15 mouse cellular contexts compared by ENCODE assay signal in genomic region chr4:107026451-107026850, GRCm38 (mm10). TPM values are rescaled to one million over a fixed set of nuclear protein-coding genes. Genes with fewer than 3 reads are reported as not detected.
A peak's percentile ranks its signal among the peaks of the same experiment; 100 is the strongest.
DNase-seq lines count a peak whose midpoint lies in the region; ATAC-seq and TF ChIP-seq lines count a peak whose summit lies in the region.
"Had no signal": no experiment of that assay in that cellular context is flagged by ENCODE, and none has a peak within 500 bp of the region (broad histone marks: within the 10 kb centered on the region; RNA-seq: fewer than 3 reads in every experiment).

No protein-coding gene starts in this region.

- no peaks in the 10 kb centered on the region for H3K9me3 ChIP-seq in neural tube, embryonic 13.5 days
- no peaks in the 10 kb centered on the region for H3K9me3 ChIP-seq in neural tube, embryonic 15.5 days (replicated peaks)
- H3K9me3 ChIP-seq in midbrain, postnatal 0 days (ENCODE audit: low read length) = no peaks in the 10 kb centered on the region

- TF ChIP-seq CTCF in midbrain, postnatal 0 days (IDR thresholded peaks at IDR 0.05) = no peak

- peaks cover 47% of the 10 kb centered on the region for H3K36me3 ChIP-seq in neural tube, embryonic 13.5 days
- peaks cover 4% of the 10 kb centered on the region; the same call in 1 of the 2 replicates for H3K36me3 ChIP-seq in neural tube, embryonic 15.5 days
- H3K36me3 ChIP-seq in midbrain, postnatal 0 days (ENCODE audit: insufficient read depth, low read length) = peaks cover 11% of the 10 kb centered on the region; the same call in 1 of the 2 replicates

- intact Hi-C loops in left cerebral cortex, postnatal 36 days (cut with DNase I) = no loop called here

- H3K27ac ChIP-seq in neural tube, embryonic 13.5 days (replicated peaks) = peak overlapping the region; percentile 9; the same call in 1 of the 2 replicates
- no peak overlapping the region for H3K27ac ChIP-seq in neural tube, embryonic 15.5 days (replicated peaks)
- H3K27ac ChIP-seq in midbrain, postnatal 0 days (ENCODE audit: low read depth, low read length) = peak overlapping the region; percentile 28; the same call in 1 of the 2 replicates

- ATAC-seq in neural tube, embryonic 13.5 days (ENCODE audit: low read depth) = no peak
- ATAC-seq in neural tube, embryonic 15.5 days (ENCODE audit: low FRiP score) = no peak
- ATAC-seq in midbrain, postnatal 0 days (ENCODE audit: low FRiP score) = no peak
- ATAC-seq: liver, postnatal 0 days had no signal

- no peak overlapping the region for H3K4me2 ChIP-seq in neural tube, embryonic 13.5 days
- no peak overlapping the region for H3K4me2 ChIP-seq in neural tube, embryonic 15.5 days
- no peak overlapping the region for H3K4me2 ChIP-seq in midbrain, postnatal 0 days (ENCODE audit: low read depth, low read length, poor library complexity, severe bottlenecking)

- H3K9ac ChIP-seq in neural tube, embryonic 13.5 days = 0 out of 2 replicates have a peak overlapping the region, but pooled peaks have one; percentile 13
- no peak overlapping the region for H3K9ac ChIP-seq in neural tube, embryonic 15.5 days (replicated peaks)
- H3K9ac ChIP-seq in midbrain, postnatal 0 days (replicated peaks; ENCODE audit: low read length, poor library complexity, severe bottlenecking) = no peak overlapping the region
- H3K9ac ChIP-seq: liver, postnatal 0 days had no signal

- 55% methylated on average over 8 of the region's 8 CpGs for WGBS in neural tube, embryonic 13.5 days
- 55% methylated on average over 8 of the region's 8 CpGs for WGBS in neural tube, embryonic 15.5 days
- WGBS in midbrain, postnatal 0 days = 52% methylated on average over 8 of the region's 8 CpGs

- peak; percentile 62 to 70 for DNase-seq in adrenal gland, adult (ENCODE audit: inconsistent age in 2 of 2, low spot score in 1 of 2)
- no peak for DNase-seq in adrenal gland, adult 8-10 months
- peak; percentile 12 for DNase-seq in heart, adult 8-10 months (ENCODE audit: low spot score)
- DNase-seq in heart, postnatal 4 days = no peak
- no peak for DNase-seq in midbrain, postnatal 0 days (ENCODE audit: low spot score)
- DNase-seq in left cerebral cortex, postnatal 36 days (ENCODE audit: low spot score in 2 of 2) = no peak
- DNase-seq: cerebellum, adult 8-10 months; embryo, embryonic 11 days; kidney, adult 11 months; kidney, postnatal 4 days; layer of hippocampus, postnatal 36 days; liver, postnatal 0 days; thymus, postnatal 14 days had no signal

- H3K27me3 ChIP-seq in neural tube, embryonic 13.5 days = no peaks in the 10 kb centered on the region
- H3K27me3 ChIP-seq in neural tube, embryonic 15.5 days (replicated peaks) = no peaks in the 10 kb centered on the region
- H3K27me3 ChIP-seq in midbrain, postnatal 0 days (ENCODE audit: insufficient read depth, low read length) = no peaks in the 10 kb centered on the region

- H3K4me1 ChIP-seq in neural tube, embryonic 13.5 days (replicated peaks) = peaks cover 53% of the 10 kb centered on the region
- H3K4me1 ChIP-seq in neural tube, embryonic 15.5 days = peaks cover 52% of the 10 kb centered on the region
- peaks cover 6% of the 10 kb centered on the region; the same call in 1 of the 2 replicates for H3K4me1 ChIP-seq in midbrain, postnatal 0 days (ENCODE audit: insufficient read depth, low read length)

- no peak overlapping the region for H3K4me3 ChIP-seq in neural tube, embryonic 13.5 days
- no peak overlapping the region for H3K4me3 ChIP-seq in neural tube, embryonic 15.5 days (replicated peaks)
- no peak overlapping the region for H3K4me3 ChIP-seq in midbrain, postnatal 0 days (ENCODE audit: low read depth, low read length)

RNA-seq across cellular contexts. Expression of gene Mrpl37, which starts 40.2 kb away (rescaled TPM):
- 100 to 1,000 TPM; 102 to 114 (median 112) TPM for total RNA-seq in adrenal gland, adult 8-10 months (2022)
- 100 to 1,000 TPM in 1 of 4 experiments, 10 to 100 TPM in 3; 93.9 to 102 (median 96.0) TPM for total RNA-seq in heart, adult 8-10 months (2022)
- 10 to 100 TPM; 80.9 to 83.6 TPM for total RNA-seq in heart, postnatal 4 days (2021)
- 76.9 and 80.9 TPM in 2 replicates for polyA plus RNA-seq in neural tube, embryonic 13.5 days (2015; fragmentation: Nextera tagmentation; extraction: Ambion mirVana)
- polyA plus RNA-seq in neural tube, embryonic 15.5 days (2015; fragmentation: Nextera tagmentation; extraction: Ambion mirVana) = 84.9 and 85.5 TPM in 2 replicates
- total RNA-seq in midbrain, postnatal 0 days (2014; rRNA removed) = 51.7 and 53.3 TPM in 2 replicates
- polyA plus RNA-seq in midbrain, postnatal 0 days (2015; fragmentation: Nextera tagmentation; extraction: Ambion mirVana) = 71.5 and 76.7 TPM in 2 replicates
- 10 to 100 TPM; 56.1 to 58.9 TPM for total RNA-seq in left cerebral cortex, postnatal 36 days (2021)

RNA-seq across cellular contexts. Expression of gene Cyb5rl, which starts 40.3 kb away (rescaled TPM):
- 10 to 100 TPM; 28.6 to 43.4 (median 29.7) TPM for total RNA-seq in adrenal gland, adult 8-10 months (2022)
- total RNA-seq in heart, adult 8-10 months (2022) = 10 to 100 TPM; 24.2 to 35.1 (median 27.8) TPM
- 1 to 10 TPM; 7.1 to 7.7 TPM for total RNA-seq in heart, postnatal 4 days (2021)
- polyA plus RNA-seq in neural tube, embryonic 13.5 days (2015; fragmentation: Nextera tagmentation; extraction: Ambion mirVana) = 4.5 and 6.9 TPM in 2 replicates
- 4.4 and 4.7 TPM in 2 replicates for polyA plus RNA-seq in neural tube, embryonic 15.5 days (2015; fragmentation: Nextera tagmentation; extraction: Ambion mirVana)
- total RNA-seq in midbrain, postnatal 0 days (2014; rRNA removed) = 5.1 and 20.5 TPM in 2 replicates
- polyA plus RNA-seq in midbrain, postnatal 0 days (2015; fragmentation: Nextera tagmentation; extraction: Ambion mirVana) = 4.6 and 5.6 TPM in 2 replicates
- total RNA-seq in left cerebral cortex, postnatal 36 days (2021) = 1 to 10 TPM; 4.7 to 7.4 TPM

Comparison
In these comparisons a context has a peak if more than half of its experiments do, and no peak if none do; other contexts are left out.
1. DNase-seq: peak in adrenal gland, adult (2 of 2) and heart, adult 8-10 months (single experiment); none in adrenal gland, adult 8-10 months (single experiment), heart, postnatal 4 days (single experiment), midbrain, postnatal 0 days (single experiment) and left cerebral cortex, postnatal 36 days (0 of 2).